Mouse (Mus musculus) thymus, adult 18-20 months (tissue): Measurements from ENCODE around the gene Spryd3.
A peak's percentile ranks its signal among the peaks of the same experiment; 100 is the strongest.

ENCODE experiments used
- DNase-seq, 2 experiments: peaks; one replicate each; pipeline ENCODE4 v3.0.0; 2022; ENCODE audit warnings: mixed read lengths in 2 of 2

The Spryd3 gene

DNA sequence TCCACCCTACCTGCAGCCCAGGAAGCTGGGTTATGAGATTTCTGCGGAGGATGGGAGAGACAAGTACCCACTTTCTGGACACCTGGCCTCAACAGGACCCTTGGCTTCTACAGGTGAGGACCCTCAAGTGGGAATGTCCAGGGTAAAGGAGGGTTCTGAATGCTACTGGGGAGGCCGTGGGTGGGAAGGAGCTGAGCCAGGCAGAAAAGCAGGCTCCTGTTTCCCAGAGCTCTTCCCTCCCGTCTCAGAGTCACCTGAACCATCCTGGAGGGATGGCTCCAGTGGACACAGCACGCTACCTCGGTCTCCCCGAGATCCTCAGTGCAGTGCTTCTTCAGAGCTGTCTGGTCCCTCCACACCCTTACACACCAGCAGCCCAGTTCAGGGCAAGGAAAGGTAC is 23.9 kb downstream of the Spryd3 start:
- no peak for DNase-seq

DNA sequence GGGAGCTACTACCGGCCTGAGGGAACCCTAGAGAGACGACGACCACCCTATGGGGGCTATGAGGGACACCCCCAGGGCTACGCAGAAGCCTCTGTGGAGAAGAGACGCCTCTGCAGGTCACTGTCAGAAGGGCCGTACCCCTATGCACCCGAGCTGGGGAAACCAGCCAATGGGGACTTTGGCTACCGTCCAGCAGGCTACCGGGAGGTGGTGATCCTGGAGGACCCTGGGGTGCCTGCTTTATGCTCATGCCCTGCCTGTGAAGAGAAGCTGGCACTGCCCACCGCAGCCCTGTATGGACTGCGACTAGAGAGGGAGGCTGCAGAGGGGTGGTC is 24.6 kb downstream of the Spryd3 start:
- no peak for DNase-seq

DNA sequence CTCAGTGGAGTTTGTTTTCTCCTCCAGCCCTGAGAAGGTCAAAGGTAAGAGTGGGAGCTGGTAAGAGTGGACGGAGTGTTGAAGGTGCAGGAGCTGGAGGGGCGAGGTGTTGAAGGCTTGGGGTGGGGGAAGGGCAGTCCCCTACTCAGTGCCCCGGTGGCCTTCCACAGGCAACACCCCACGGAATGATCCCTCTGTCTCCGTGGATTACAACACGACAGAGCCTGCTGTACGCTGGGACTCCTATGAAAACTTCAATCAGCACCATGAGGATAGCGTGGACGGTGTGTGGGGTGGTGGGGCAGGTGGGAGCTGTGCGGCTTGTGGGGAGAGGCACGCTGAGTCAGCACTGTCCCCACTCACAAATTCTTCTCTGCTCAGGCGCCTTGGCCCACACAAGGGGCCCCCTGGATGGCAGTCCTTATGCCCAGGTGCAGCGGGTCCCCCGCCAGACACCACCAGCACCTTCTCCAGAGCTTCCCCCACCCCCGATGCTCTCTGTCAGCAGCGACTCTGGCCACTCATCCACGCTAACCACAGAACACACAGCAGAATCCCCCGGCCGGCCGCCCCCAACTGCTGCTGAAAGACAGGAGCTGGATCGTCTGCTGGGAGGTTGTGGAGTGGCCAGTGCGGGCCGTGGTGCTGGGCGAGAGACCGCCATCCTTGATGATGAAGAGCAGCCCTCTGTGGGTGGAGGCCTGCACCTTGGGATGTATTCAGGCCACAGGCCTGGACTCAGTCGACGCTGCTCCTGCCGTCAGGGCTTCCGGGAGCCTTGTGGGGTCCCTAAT is 25.1 kb downstream of the Spryd3 start:
- DNase-seq, result no peak

DNA sequence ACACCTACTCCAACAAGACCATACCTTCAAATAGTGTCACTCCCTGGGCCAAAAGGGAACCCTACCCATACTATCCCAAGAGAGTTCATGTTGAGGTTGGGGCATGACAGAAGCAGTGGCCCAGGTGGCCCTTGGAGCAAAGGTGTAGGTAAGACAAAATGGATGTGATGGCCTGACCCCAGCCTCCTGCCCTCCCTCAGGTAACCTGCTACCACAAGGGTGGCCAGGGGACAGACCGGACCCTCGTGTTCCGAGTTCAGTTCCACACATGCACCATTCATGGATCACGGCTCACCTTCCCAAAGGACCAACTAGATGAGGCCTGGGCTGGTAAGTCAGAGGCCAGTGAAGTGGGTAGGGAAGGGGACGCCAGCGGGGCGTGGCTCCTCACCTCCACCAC is 25.8 kb downstream of the Spryd3 start:
- DNase-seq, result no peak

DNA sequence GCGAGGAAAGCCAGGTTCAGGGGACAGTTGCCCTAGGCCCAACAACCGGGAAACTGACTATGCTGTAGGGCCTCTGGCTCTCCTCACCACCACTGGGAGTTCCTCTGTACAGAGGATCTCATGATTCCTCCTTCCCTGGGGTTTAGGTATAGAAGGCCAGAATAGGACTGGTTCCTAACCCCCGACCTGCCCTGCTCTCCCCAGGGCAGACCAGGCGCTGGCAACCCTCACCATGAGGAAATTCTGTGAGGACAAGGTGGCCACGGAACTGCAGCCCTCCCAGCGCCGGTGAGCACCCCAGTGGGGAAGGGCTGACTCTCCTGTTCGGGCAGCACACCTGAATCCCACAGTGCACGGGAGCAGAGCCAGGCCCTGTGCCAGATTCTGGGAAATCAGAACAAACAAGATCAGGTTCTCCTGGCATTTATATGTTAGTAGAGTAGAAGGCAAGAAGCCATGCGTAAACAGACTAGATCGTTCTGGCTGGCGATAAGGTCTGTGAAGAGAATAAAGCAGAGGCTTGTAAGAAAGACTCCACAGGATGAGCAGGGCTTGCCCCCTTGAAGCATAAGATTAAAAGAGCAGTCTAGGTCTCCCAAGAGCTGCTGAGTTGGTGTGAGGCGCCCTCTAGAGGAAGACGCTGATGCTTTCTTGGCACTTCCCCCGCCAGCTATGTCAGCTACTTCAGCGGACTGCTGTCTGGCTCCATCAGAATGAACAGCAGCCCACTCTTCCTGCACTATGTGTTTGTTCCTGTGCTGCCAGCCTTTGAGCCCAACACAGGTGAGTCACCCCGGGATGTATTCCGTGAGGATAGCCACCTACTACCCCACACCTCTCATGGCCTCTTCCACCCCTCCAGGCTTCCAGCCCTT is 27.1 kb downstream of the Spryd3 start:
- peak; percentile 52 to 58 for DNase-seq

DNA sequence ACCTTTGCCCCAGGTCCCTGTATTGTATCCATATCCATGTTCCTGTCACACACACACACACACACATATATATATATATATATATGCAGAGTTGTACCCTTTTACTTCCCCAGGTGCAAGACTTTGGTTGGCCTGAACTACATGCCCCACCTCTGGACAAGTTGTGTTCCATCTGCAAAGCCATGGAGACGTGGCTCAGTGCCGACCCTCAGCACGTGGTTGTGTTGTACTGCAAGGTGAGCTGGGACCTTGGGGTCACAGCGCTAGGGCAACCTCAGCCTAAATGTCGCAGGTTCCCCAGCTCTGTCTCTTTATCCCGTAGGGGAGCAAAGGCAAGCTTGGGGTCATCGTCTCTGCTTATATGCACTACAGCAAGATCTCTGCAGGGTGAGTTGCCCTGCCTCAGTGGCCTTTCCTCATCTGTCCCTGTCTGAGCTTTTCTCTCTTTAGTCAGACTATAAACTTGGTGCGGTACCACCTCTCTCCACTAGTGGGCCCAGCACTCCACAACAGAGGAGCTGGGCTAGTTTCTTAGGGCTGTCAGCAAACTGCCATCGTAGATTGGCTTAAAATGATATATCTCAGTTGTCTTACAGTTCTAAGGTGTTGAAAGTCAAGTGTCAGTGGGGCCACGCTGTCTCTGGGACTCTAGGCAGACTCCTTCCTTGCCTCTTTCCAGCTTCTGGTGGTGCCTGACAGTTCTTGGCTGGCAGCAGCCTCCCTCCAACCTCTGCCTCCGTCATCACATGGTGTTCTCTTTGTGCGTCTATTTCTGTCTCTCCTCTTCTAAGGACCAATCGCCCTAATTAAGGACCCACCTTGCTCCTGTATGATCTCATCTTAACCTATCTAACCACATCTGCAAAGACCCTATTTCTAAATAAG is 28.1 kb downstream of the Spryd3 start:
- DNase-seq, result peak in 1 of 2 experiments; percentile 16

DNA sequence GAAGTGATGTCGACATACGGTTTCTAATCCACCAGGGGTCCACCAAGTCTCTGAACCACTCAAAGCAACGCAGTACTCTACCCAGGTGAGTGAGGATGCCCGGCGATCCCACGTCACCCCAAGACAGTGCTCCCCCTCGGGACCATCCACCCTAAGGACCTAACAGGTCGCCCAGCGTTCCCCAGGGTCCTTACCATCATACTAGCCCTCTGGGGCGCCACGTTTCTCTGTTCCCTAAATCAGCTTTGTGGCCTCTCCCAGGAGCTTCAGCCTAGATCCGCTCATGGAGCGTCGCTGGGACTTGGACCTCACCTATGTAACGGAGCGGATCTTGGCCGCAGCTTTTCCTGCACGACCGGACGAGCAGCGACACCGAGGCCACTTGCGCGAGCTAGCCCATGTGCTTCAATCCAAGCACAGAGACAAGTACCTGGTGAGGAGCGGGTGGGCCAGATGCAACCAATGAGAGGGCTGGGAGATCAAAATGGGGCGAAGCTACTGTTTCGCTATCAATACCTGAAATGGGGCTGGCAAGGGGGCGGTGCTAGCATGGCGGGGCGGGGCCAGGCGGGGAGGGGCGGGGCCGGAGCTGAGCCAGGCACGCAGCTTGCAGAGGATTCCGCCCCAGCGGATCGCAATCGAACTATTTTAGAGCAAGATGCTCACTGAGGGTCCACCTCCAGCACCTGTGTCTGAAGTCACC is 29.1 kb downstream of the Spryd3 start:
- no peak for DNase-seq

DNA sequence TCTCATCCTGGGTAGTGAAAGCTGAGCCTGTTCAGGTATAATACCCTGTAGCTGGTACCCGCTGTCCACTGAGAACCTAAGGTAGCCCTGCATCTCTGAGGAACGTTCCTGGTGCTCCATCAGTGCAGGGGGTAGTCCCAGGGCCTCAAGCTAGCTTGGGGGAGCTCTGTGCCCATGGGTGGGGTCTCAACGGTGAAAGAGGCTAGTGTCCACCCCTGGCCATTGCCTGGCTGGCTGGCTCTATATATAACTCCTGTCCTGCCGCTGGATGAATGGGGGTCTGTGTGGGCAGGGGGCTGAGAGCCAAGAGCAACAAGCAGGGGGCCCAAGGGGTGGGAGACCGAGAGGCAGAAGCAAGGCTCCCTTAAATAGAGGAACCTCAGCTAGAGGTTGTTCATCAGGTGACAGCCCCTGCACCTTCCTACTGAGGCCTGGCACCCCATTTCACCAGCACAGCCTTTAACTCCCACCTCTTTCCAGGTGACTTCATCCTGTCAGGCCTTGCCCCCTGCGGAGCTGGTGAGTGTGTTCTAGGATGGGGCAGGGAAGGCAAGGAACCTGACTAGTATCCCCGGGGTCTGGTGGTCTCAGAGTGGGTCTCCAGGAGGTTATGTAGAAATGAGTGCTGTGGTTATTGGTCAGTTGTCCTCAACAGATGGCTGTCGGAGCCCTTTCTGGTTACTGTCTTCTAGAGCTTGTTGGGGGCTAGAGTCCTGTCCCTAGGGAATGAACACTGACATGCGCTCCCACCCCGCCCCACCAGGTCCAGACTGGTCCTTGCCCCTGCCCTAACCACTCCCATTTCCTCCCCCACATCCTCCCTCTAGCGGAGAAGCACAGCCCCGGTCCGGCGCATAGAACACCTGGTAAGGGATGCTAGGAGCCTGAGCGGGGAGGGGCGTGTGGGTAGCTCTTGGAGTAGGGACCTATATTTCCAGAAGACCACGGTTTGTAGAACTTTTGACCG is 30.0 kb downstream of the Spryd3 start:
- DNase-seq, result peak in 1 of 2 experiments; percentile 37

DNA sequence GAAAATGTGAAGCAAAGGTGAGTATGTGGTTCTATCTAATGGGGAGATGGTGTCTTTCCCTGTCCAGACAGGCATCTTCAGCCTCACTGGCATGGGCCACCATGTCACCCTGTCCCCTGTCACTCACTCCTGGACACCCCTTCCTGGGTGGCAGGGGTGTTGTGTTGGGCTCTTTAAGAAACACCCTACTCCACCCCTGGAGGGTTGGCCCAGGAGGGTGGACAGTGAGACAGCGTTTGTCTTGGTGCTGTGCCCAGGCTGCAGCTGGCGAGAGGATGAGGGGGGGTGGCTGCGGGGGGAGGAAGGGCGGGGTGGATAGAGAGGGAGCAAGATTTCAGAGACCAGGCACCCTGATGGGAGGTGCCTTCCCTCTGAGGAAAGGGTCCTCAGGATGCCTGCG is 30.7 kb downstream of the Spryd3 start:
- DNase-seq, result no peak

DNA sequence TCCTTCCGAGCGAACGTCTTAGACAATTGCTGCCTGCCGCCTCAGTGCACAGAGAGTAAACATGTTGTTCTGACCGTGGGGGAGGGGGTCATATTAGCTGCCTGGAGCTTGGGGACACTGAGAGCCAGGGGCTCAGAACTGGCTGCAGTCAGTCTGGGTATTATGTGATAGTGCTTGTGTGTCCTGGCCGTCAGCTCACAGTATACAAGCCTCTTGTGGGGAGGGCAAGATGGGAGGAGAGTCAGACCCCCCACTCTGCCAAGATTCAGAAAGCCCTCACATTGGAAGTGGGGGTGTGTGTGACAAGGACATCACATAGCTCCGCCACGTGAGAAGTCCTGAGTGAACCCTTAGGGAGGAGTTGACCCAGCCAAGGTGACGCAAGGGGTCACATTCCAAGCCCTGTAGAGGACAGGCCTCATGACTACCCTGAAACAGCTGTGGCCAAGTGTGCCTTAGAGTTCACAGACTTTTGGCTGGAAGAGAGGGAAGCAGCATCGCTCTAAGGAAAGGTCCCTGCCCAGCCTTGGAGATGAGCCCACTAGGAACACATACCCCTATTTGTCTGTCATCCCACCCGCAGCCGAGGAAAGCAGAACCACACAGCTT is 32.0 kb downstream of the Spryd3 start:
- DNase-seq, result peak in 1 of 2 experiments; percentile 26

DNA sequence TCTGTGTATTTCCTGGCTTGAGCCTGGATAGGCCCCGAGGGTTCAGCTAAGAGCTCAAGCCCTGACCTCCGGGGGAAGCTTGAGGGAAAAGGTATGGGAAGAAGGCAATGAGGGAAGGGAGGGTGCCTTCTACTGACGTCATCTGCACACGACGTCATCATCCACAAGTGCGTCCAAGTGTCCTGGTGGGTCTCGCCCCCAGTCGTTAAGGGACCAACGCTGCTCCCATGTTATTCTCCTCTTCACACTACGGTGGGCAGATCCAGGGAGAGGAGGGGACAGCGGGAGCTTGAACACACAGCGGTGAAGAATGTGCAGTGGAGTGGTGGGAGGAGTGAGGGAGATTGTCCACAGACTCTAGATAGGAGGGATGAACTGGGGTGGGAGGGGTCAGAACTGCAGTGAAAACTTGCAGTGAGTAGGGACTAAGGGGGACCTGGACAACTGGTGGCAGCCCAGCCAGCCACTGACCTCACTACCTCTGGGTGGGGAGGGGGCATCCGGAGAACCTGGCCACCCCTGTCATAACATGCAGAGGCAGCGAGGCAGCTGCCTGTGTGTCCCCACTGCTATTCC is 32.6 kb downstream of the Spryd3 start:
- no peak for DNase-seq

DNA sequence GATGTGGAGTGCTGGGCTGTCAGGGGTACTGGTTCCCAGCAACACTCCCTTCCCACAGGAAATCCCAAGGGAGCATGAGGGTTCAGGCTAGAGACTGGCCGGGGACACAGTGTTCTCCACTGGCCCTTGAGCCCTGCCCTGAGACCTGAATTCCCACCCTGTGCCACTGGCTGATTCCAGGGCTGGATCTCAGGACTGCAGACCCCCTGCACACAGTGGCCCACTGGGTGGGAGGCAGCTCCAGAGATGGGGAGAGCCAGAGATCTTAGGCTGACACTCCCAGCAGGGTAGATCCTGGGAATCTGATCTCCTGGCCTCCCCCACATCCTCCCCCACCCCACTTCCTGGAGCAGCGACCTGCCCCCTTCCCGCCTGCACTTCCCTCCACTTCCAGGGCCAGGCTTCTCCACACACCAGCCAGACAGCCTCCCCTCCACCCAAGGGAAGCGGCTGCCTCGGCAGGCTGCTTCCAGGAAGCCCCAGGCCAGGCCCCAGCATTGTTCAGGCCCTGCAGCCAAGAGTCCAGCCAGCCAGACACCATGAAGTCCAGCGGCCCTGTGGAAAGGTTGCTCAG is 33.4 kb downstream of the Spryd3 start:
- no peak for DNase-seq

DNA sequence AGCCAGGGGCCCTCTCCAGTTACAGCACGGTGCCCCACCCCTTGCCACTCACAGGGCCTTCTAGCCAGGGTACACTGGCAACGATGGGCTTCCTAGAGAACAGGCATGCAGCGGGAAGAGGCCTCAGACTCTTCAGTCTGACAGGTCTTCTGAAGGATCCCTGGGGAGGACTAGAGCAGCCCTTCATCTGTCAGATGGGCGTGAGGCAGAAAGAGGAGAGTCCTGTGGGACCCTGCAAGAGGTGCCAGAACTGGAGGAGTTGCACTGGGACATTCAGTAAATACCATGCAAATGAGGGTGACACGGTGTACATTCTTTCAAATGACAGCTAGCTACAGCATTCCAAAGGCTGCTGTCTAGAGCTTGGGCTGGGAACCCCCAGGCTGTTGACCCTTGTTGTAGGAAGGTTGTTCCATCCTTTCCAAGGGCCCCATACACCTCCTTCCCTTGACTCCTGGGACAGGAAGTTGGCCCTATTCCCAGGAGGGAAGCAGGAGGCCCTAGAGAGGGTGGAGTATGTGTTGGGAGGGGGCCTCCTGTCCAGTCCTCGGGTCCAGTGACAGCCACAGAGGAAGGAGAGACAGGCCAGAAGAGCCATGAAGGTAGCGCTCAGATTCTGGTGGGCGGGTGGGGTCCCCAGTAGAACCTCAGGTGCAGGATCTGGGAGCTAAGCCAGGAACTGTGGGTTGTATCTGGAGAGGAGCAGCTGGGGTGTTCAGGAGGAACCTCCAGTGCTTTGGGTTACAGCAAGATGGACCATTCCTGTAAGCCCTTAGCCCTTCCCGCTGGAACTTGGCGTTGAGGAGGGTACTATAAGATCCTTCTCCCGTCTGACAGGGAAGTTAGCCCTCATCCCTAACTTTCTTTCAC is 34.1 kb downstream of the Spryd3 start:
- peak in 1 of 2 experiments; percentile 16 for DNase-seq

DNA sequence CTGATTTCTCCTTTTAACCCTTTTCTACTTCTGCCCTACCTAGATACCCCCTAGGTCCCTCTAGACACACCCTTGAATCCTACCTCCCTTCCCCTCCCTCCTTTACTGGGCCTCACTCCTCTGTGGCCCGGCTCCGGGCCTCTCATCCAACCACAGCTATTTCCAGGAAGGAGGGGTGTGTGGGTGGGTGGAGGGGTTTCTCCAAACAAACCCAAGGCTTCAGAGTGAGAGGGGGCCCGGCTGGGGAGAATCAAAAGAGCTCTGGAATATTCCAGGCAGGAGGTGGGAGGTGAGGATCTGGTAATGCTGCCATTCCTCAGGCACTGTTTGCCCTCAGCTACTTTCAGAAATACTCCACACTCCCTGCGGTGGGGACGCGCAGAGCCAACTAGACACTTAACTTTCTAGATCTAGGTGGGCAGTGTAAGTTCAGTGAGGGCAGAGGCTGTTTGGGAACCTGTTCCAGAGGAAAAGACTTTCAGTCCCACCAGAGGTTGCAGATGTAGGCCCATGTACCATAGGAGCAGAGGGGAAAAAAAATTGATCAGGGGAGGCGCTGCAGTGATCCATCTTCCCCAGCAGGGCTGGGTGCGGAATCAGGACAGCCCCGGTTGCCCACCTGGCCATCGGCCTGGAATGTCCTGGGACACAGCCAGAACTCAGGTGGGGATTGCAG is 34.9 kb downstream of the Spryd3 start:
- DNase-seq, result no peak

DNA sequence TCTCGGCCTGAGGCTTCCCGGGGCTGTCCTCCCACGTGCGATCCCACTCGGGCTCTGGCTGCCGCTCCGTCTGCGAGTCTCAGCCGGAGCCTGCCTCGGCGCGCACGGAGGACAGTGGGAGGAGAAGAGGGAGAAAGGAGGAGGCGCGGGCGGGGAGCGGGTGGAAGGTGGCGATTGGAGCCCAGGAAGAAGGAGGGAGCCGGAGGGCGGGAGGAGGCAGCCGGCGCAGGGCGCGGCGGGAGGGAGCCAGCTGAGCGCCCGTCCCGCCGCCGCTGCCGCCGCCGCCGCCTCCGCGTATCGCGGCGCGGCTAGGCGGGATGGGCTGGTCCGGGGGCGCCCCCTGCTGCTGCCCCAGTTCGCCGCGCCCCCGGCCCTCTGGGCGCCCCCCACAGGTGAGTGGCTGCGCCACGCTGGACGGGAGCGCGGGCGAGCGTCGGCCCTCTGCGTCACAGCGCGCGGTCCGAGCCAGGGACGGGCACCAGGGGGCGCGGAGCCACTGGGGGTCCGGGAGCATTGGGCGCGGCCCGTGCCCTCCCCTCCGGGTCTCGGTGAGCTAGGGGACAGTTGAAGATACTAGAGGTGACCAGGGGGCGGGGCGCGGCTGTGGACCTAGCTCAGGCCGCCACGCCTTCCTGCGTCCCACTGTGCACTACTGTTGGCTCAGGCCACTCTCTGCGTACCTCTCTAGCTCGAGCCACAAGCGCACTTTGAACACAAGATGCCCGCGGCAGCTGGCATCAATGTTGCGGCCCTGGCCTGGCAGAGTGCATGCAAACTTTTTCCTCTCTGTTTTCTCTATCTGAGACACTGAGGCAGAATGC is 35.7 kb downstream of the Spryd3 start, which contains the start of gene Tns2:
Gene Tns2, plus strand, starts transcription at position 253 of the 821 bp plus-strand sequence.
- peak; percentile 51 to 59 for DNase-seq

DNA sequence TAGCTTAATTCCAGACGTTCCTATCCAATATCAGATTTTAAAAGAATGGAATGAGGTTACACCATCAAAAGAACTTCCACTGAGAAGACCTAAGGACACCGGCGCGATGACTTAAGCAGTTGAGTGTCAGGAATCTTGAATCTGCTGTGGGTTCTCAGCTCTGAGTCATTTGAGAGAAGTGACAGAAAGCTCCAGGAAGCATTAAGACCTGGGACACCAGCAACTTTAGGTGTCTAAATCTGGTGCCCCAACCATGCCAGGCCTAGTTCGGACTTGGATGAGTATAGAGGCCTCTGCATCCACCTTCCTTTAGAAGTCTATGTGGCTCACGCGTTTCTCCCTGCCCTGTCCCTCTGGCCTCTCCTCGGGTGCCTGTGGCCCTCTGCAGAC is 36.3 kb downstream of the Spryd3 start:
- DNase-seq, result no peak

DNA sequence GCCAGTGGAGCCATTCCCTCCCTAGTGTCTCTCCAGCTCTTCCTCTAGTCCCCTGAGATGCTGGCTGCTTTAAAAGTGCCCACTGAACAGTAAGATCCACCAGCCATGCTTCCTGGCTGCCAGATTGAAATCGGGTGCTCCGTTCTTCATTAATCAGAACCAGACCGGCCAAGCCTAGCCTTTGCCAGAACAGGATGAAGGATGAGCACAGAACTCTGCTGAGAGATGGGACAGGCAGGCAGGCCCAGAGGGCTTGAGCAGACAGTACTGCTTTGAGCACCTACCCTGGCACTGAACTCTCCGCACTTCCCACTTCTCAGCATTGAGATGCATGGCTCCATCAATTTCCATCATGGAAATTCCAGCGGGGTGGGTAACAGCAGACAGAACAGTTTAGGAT is 36.8 kb downstream of the Spryd3 start:
- no peak for DNase-seq
